Mouse (Mus musculus): Measurements from ENCODE around the gene Crlf3. TPM values are rescaled to one million over a fixed set of nuclear protein-coding genes. Genes with fewer than 3 reads are reported as not detected.
"Not testable (repeated sequence)": the region's sequence is repeated elsewhere in the genome, so short reads cannot be mapped to it uniquely, and the experiment has no call there.

The Crlf3 gene
- total RNA-seq, 2 experiments from 2014 or later = 16.6 to 27.7 TPM

GRCm38 (mm10) chr11:80069815-80070214 is 11.0 kb downstream of the Crlf3 start:
- peak in 1 of 2 experiments; percentile 29 for DNase-seq (ENCODE audit: low spot score in 2 of 2)

GRCm38 (mm10) chr11:80067558-80067957 is 13.2 kb downstream of the Crlf3 start:
- DNase-seq (ENCODE audit: low spot score in 2 of 2) = no peak

- not testable (repeated sequence) for DNase-seq (ENCODE audit: low spot score in 2 of 2)
These were observed 14.4 kb downstream of the Crlf3 start for GRCm38 (mm10) chr11:80066373-80066772.

- DNase-seq (ENCODE audit: low spot score in 2 of 2) = peak; percentile 20 to 73
These were observed 18.6 kb downstream of the Crlf3 start for GRCm38 (mm10) chr11:80062159-80062558.

- no peak for DNase-seq (ENCODE audit: low spot score in 2 of 2)
These were observed 24.6 kb downstream of the Crlf3 start for GRCm38 (mm10) chr11:80056141-80056540.

- DNase-seq (ENCODE audit: low spot score in 2 of 2) = no peak
These were observed 26.1 kb downstream of the Crlf3 start for GRCm38 (mm10) chr11:80054659-80055058.

- no peak for DNase-seq (ENCODE audit: low spot score in 2 of 2)
These were observed 27.6 kb downstream of the Crlf3 start for GRCm38 (mm10) chr11:80053171-80053570.

GRCm38 (mm10) chr11:80052456-80052855 is 28.3 kb downstream of the Crlf3 start:
- DNase-seq (ENCODE audit: low spot score in 2 of 2) = no peak

GRCm38 (mm10) chr11:80050088-80050487 is 30.7 kb downstream of the Crlf3 start:
- DNase-seq (ENCODE audit: low spot score in 2 of 2) = no peak

- no peak for DNase-seq (ENCODE audit: low spot score in 2 of 2)
These were observed 33.9 kb downstream of the Crlf3 start for GRCm38 (mm10) chr11:80046856-80047255.

- DNase-seq (ENCODE audit: low spot score in 2 of 2) = no peak
These were observed 37.4 kb downstream of the Crlf3 start for GRCm38 (mm10) chr11:80043419-80043817.

GRCm38 (mm10) chr11:80042615-80043418 is 38.0 kb downstream of the Crlf3 start:
- peak in 1 of 2 experiments; percentile 64 for DNase-seq (ENCODE audit: low spot score in 2 of 2)

- DNase-seq (ENCODE audit: low spot score in 2 of 2) = no peak
These were observed 43.3 kb downstream of the Crlf3 start for GRCm38 (mm10) chr11:80037495-80037894.

GRCm38 (mm10) chr11:80021306-80021705 is 59.5 kb downstream of the Crlf3 start:
- DNase-seq (ENCODE audit: low spot score in 2 of 2) = no peak

- no peak for DNase-seq (ENCODE audit: low spot score in 2 of 2)
These were observed 61.0 kb downstream of the Crlf3 start for GRCm38 (mm10) chr11:80019792-80020191.

GRCm38 (mm10) chr11:80016533-80016932 is 64.3 kb downstream of the Crlf3 start:
- not testable (repeated sequence) for DNase-seq (ENCODE audit: low spot score in 2 of 2)

Other genes starting within 250 kb of the Crlf3 start
- 10 to 100 TPM; 32.3 to 36.7 TPM for gene Utp6, start 118.6 kb downstream of the Crlf3 start, total RNA-seq (2021)
- gene Suz12, start 87.9 kb downstream of the Crlf3 start, total RNA-seq (2021) = 10 to 100 TPM; 36.9 to 37.0 TPM
- 1 to 10 TPM; 2.6 to 3.1 TPM for gene Atad5, start 8.4 kb upstream of the Crlf3 start, total RNA-seq (2021)
- 1 to 10 TPM; 8.4 to 9.6 TPM for gene Tefm, start 61.2 kb upstream of the Crlf3 start, total RNA-seq (2021)
- 1 to 10 TPM; 6.5 to 8.4 TPM for gene Adap2, start 73.1 kb upstream of the Crlf3 start, total RNA-seq (2021)
- 1 to 10 TPM; 3.9 to 4.7 TPM for gene Rnf135, start 102.9 kb upstream of the Crlf3 start, total RNA-seq (2021)
- 10 to 100 TPM; 62.8 to 65.6 TPM for gene Rhot1, start 128.0 kb upstream of the Crlf3 start, total RNA-seq (2021)
- 10 to 100 TPM; 29.7 to 29.8 TPM for gene Rhbdl3, start 219.9 kb upstream of the Crlf3 start, total RNA-seq (2021)

Data from layer of hippocampus, adult 18-20 months (tissue).